Mouse (Mus musculus) midbrain, embryonic 11.5 days (tissue): Measurements from ENCODE around the gene Vmn2r29. TPM values are rescaled to one million over a fixed set of nuclear protein-coding genes. Genes with fewer than 3 reads are reported as not detected.

Experiments used
- ATAC-seq: fragments of 200-750 bp; cut with Nextera tagmentation; 2 replicates; pipeline ENCODE4 v1.8.0; 2017; ENCODE audit warnings: moderate TSS enrichment, moderate library complexity; ENCODE audit not compliant: low FRiP score
- DNase-seq: peaks from one replicate; pipeline ENCODE4 v3.0.0; 2015; ENCODE audit warnings: low spot score; ENCODE audit errors: missing footprints
- H3K27ac ChIP-seq: fragments of 300-500 bp; sonication (generic); 2 replicates; pipeline ENCODE4 v1.5.1; 2014; ENCODE audit warnings: low read depth, low read length
- H3K27me3 ChIP-seq: fragments of 300-500 bp; sonication (generic); 2 replicates; pipeline ENCODE4 v1.6.1; 2014; ENCODE audit warnings: mild to moderate bottlenecking, low read length, moderate library complexity, mixed read lengths; ENCODE audit not compliant: control insufficient read depth, insufficient read depth
- H3K36me3 ChIP-seq: fragments of 300-500 bp; sonication (generic); 2 replicates; pipeline ENCODE4 v1.6.1; 2014; ENCODE audit warnings: mild to moderate bottlenecking, low read length, moderate library complexity, mixed read lengths; ENCODE audit not compliant: control insufficient read depth, insufficient read depth
- H3K4me1 ChIP-seq: fragments of 300-500 bp; sonication (generic); 2 replicates; pipeline ENCODE4 v1.6.1; 2014; ENCODE audit warnings: low read length; ENCODE audit not compliant: control insufficient read depth, insufficient read depth
- H3K4me2 ChIP-seq: fragments of 300-500 bp; sonication (generic); 2 replicates; pipeline ENCODE4 v1.6.1; 2014; ENCODE audit warnings: mild to moderate bottlenecking, moderate library complexity
- H3K4me3 ChIP-seq: fragments of 300-500 bp; sonication (generic); 2 replicates; pipeline ENCODE4 v1.5.1; 2014; ENCODE audit warnings: low read depth, low read length
- H3K9ac ChIP-seq: fragments of 300-500 bp; sonication (generic); 2 replicates; pipeline ENCODE4 v1.6.1; 2014; ENCODE audit warnings: low read length
- H3K9me3 ChIP-seq: fragments of 300-500 bp; sonication (generic); 2 replicates; pipeline ENCODE4 v1.6.1; 2016; ENCODE audit warnings: low read length; ENCODE audit not compliant: control insufficient read depth
- WGBS: fragments of 180-500 bp; shearing (Covaris S2); extraction: QIAGEN DNeasy Blood & Tissue Kit; methylation state at CpG from one replicate; pipeline ENCODE4 v1.1.7; 2014; 5-methylcytosine and 5-hydroxymethylcytosine counted together
- polyA plus RNA-seq: library from polyadenylated mRNA; unstranded; fragments of >200 nt; fragmentation: Nextera tagmentation; extraction: Ambion mirVana; gene quantifications from 2 replicates; pipeline ENCODE4 v1.2.1, GENCODE M21; 2014

The Vmn2r29 gene
- polyA plus RNA-seq, 1 experiment from 2014 or later, result not detected

DNA sequence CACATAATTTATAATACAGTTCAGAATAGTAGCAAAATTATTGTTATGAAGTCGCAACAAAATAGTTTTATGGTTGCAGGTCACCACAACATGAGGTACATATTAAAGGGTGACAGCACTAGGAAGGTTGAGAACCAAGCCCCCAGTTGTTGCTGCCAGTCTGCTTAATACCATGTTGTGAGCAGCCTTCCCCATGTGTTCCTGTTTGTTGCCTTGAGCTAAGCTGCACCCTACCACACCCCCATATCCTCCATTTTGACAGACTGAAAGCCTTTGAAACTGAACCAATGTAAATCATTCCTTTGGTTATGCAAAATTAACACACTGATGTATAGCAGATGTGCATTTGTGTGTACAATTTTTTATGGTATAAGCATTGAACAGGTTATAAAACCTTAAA, 61.2 kb downstream of the Vmn2r29 start:
- ATAC-seq (no peak), DNase-seq (no peak)
- peaks cover 17% of the 10 kb centered on the region for H3K36me3 ChIP-seq
- no peak overlapping the region for H3K4me2 ChIP-seq
- H3K4me3 ChIP-seq, result no peak overlapping the region
- no peak overlapping the region for H3K9ac ChIP-seq
- H3K4me1 ChIP-seq, result no peaks in the 10 kb centered on the region
- 84% methylated on average over 1 of the region's 1 CpGs for WGBS
- no peaks in the 10 kb centered on the region for H3K27me3 ChIP-seq
- no peaks in the 10 kb centered on the region for H3K9me3 ChIP-seq
- H3K27ac ChIP-seq, result no peak overlapping the region

Other genes starting within 250 kb of the Vmn2r29 start
- 16.8 and 18.3 TPM in 2 replicates for gene Zfp954, start 125.8 kb downstream of the Vmn2r29 start, polyA plus RNA-seq
- 8.1 and 8.8 TPM in 2 replicates for gene Zfp773, start 110.6 kb downstream of the Vmn2r29 start, polyA plus RNA-seq
- 3.4 and 3.5 TPM in 2 replicates for gene Zfp418, start 76.0 kb downstream of the Vmn2r29 start, polyA plus RNA-seq
- 10.7 and 11.4 TPM in 2 replicates for gene Zfp772, start 37.3 kb downstream of the Vmn2r29 start, polyA plus RNA-seq
- 2.5 and 3.6 TPM in 2 replicates for gene Gm45844, start 31.0 kb upstream of the Vmn2r29 start, polyA plus RNA-seq
- gene Clcn4, start 53.5 kb upstream of the Vmn2r29 start, polyA plus RNA-seq, result 56.7 and 57.0 TPM in 2 replicates
- gene Vmn2r30, start 90.3 kb upstream of the Vmn2r29 start, polyA plus RNA-seq, result not detected in 2 replicates
- gene Gm45783, start 127.2 kb upstream of the Vmn2r29 start, polyA plus RNA-seq, result not detected in 2 replicates
- gene Vmn2r31, start 152.4 kb upstream of the Vmn2r29 start, polyA plus RNA-seq, result 0.01 TPM in 1 of 2 replicates, not detected in the other
- not detected in 2 replicates for gene Vmn2r32, start 232.7 kb upstream of the Vmn2r29 start, polyA plus RNA-seq